Mouse (Mus musculus) kidney, embryonic 14.5 days (tissue): Measurements from ENCODE around the gene St6galnac3. TPM values are rescaled to one million over a fixed set of nuclear protein-coding genes. Genes with fewer than 3 reads are reported as not detected.

Source experiments
- ATAC-seq: fragments of 200-750 bp; cut with Nextera tagmentation; 2 replicates; pipeline ENCODE4 v1.8.0; 2017; ENCODE audit warnings: moderate number of reproducible peaks, mild to moderate bottlenecking, moderate TSS enrichment, moderate library complexity; ENCODE audit not compliant: low FRiP score, low TSS enrichment
- H3K27ac ChIP-seq: fragments of 300-500 bp; sonication (generic); 2 replicates; pipeline ENCODE4 v1.5.1; 2014; ENCODE audit warnings: low read depth, mild to moderate bottlenecking, low read length, moderate library complexity, mixed read lengths
- H3K27me3 ChIP-seq: fragments of 300-500 bp; sonication (generic); 2 replicates; pipeline ENCODE4 v1.6.1; 2014; ENCODE audit warnings: mild to moderate bottlenecking, low read length; ENCODE audit not compliant: control insufficient read depth, insufficient read depth
- H3K36me3 ChIP-seq: fragments of 300-500 bp; sonication (generic); 2 replicates; pipeline ENCODE4 v1.6.1; 2014; ENCODE audit warnings: low read length, mixed read lengths; ENCODE audit not compliant: control insufficient read depth, insufficient read depth
- H3K4me1 ChIP-seq: fragments of 300-500 bp; sonication (generic); 2 replicates; pipeline ENCODE4 v1.6.1; 2014; ENCODE audit warnings: low read length, mixed read lengths; ENCODE audit not compliant: control insufficient read depth, insufficient read depth
- H3K4me2 ChIP-seq: fragments of 300-500 bp; sonication (generic); replicated peaks from 2 replicates; pipeline ENCODE4 v1.6.1; 2014; ENCODE audit warnings: low read depth, mild to moderate bottlenecking, low read length
- H3K4me3 ChIP-seq: fragments of 300-500 bp; sonication (generic); 2 replicates; pipeline ENCODE4 v1.5.1; 2014; ENCODE audit warnings: mild to moderate bottlenecking, low read length
- H3K9ac ChIP-seq: fragments of 300-500 bp; sonication (generic); 2 replicates; pipeline ENCODE4 v1.6.1; 2014; ENCODE audit warnings: low read depth, mild to moderate bottlenecking, low read length, moderate library complexity
- H3K9me3 ChIP-seq: fragments of 300-500 bp; sonication (generic); 2 replicates; pipeline ENCODE4 v1.6.1; 2016; ENCODE audit warnings: low read length; ENCODE audit not compliant: control insufficient read depth
- WGBS: fragments of 180-500 bp; shearing (Covaris S2); extraction: QIAGEN DNeasy Blood & Tissue Kit; methylation state at CpG from one replicate; pipeline ENCODE4 v1.1.7; 2014; 5-methylcytosine and 5-hydroxymethylcytosine counted together
- polyA plus RNA-seq: library from polyadenylated mRNA; unstranded; fragments of >200 nt; fragmentation: Nextera tagmentation; extraction: Ambion mirVana; gene quantifications from 2 replicates; pipeline ENCODE4 v1.2.1, GENCODE M21; 2014

Gene St6galnac3
- polyA plus RNA-seq, 1 experiment from 2014 or later, result 63.8 TPM

GRCm38 (mm10) chr3:153484701-153485100, 240.3 kb downstream of the St6galnac3 start:
- no peak overlapping the region for H3K9ac ChIP-seq
- H3K27ac ChIP-seq, result no peak overlapping the region
- H3K36me3 ChIP-seq, result no peaks in the 10 kb centered on the region
- no peaks in the 10 kb centered on the region for H3K4me1 ChIP-seq
- no peaks in the 10 kb centered on the region for H3K9me3 ChIP-seq
- H3K4me3 ChIP-seq, result no peak overlapping the region
- WGBS, result 87% methylated on average over 7 of the region's 7 CpGs
- H3K4me2 ChIP-seq, result no peak overlapping the region
- H3K27me3 ChIP-seq, result no peaks in the 10 kb centered on the region
- no peak for ATAC-seq

DNA sequence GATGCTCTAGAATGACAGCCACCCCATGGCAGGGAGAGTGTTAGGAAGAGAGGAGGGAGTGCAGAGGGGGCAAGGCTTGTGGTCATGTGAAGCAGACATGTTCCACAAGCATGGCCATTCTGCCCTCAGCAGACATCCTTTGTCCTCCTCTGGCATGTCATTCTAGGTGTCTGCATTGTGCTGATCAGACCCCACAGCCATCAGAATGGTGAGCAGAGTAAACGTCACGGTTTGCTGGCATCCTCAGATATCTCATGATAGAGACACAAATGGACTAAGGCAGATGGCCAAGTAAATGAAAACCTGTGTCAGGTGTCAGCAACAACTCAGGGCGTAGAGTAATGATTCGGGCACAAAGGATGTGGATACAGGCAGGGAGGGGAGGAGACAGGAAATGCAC, 241.3 kb downstream of the St6galnac3 start:
- Histone ChIP-seq H3K9ac (no peak overlapping the region), H3K4me3 (no peak overlapping the region), H3K4me2 (no peak overlapping the region), H3K9me3 (no peaks in the 10 kb centered on the region), H3K27me3 (no peaks in the 10 kb centered on the region), H3K4me1 (no peaks in the 10 kb centered on the region), H3K36me3 (no peaks in the 10 kb centered on the region), H3K27ac (no peak overlapping the region)
- WGBS, result 88% methylated on average over 4 of the region's 4 CpGs
- ATAC-seq, result no peak

DNA sequence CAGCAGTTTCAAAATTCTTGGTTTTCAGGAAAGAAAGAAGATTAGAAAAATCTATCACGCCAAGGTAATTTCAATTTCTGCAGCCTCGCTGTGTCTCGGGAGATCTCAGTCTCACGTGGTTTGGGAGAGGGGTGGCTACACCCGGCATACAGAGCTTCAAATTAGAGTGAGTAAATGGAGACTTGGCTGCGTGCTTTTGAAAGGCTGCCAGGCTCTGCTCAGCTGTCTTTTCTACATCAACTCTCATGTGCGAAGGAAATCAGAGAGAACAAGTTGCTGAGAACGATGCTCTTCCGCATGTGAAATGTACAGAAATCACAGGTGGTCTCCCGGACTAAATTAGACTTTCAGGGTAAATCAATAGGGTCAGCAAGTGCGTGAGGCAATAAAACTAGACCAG, 242.9 kb downstream of the St6galnac3 start:
- 70% methylated on average over 11 of the region's 11 CpGs for WGBS
- no peaks in the 10 kb centered on the region for H3K4me1 ChIP-seq
- no peak for ATAC-seq

GRCm38 (mm10) chr3:153481012-153481411, 244.0 kb downstream of the St6galnac3 start:
- H3K4me3 ChIP-seq, result no peak overlapping the region
- 89% methylated on average over 6 of the region's 6 CpGs for WGBS
- H3K36me3 ChIP-seq, result no peaks in the 10 kb centered on the region
- no peak overlapping the region for H3K4me2 ChIP-seq
- H3K27me3 ChIP-seq, result no peaks in the 10 kb centered on the region
- no peak overlapping the region for H3K27ac ChIP-seq
- no peaks in the 10 kb centered on the region for H3K9me3 ChIP-seq
- no peaks in the 10 kb centered on the region for H3K4me1 ChIP-seq
- H3K9ac ChIP-seq, result no peak overlapping the region
- ATAC-seq, result no peak

More for the DNA sequence above, 242.9 kb downstream of the St6galnac3 start:
- Histone ChIP-seq H3K4me2 (no peak overlapping the region), H3K9me3 (no peaks in the 10 kb centered on the region), H3K9ac (no peak overlapping the region), H3K36me3 (no peaks in the 10 kb centered on the region), H3K4me3 (no peak overlapping the region), H3K27ac (no peak overlapping the region), H3K27me3 (no peaks in the 10 kb centered on the region)

- no peaks in the 10 kb centered on the region for H3K9me3 ChIP-seq
- H3K4me2 ChIP-seq, result no peak overlapping the region
- H3K27ac ChIP-seq, result no peak overlapping the region
- H3K27me3 ChIP-seq, result no peaks in the 10 kb centered on the region
- no peak overlapping the region for H3K4me3 ChIP-seq
- H3K4me1 ChIP-seq, result no peaks in the 10 kb centered on the region
- no peak for ATAC-seq
- H3K9ac ChIP-seq, result no peak overlapping the region
- WGBS, result 85% methylated on average over 5 of the region's 5 CpGs
- H3K36me3 ChIP-seq, result no peaks in the 10 kb centered on the region
Observed at GRCm38 (mm10) chr3:153480636-153481006, 244.4 kb downstream of the St6galnac3 start.

- 84% methylated on average over 3 of the region's 3 CpGs for WGBS
- Histone ChIP-seq H3K4me2 (no peak overlapping the region), H3K27me3 (no peaks in the 10 kb centered on the region), H3K9me3 (no peaks in the 10 kb centered on the region), H3K4me3 (no peak overlapping the region), H3K9ac (no peak overlapping the region), H3K4me1 (no peaks in the 10 kb centered on the region), H3K36me3 (no peaks in the 10 kb centered on the region), H3K27ac (no peak overlapping the region)
- ATAC-seq, result no peak
Observed at GRCm38 (mm10) chr3:153480005-153480635, 244.9 kb downstream of the St6galnac3 start.

DNA sequence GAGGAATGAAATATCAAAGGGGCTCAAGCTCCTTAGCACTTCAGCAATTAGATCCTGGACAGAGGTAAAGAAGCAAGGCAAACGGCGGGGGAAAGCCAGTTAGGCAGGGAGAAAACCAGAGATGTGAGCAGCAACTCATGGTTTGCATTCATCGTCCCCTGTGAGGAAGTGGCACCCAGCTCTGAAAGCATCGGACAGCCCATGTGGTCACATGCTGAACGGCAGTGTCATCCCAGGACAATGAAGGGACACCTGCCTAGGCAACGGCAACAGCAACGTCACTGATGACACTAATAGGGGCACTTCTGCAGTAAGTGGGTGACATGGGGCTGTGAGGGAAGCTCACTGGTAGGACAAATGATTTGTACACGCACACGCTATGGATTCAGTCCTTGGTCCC, 249.1 kb downstream of the St6galnac3 start:
- H3K4me1 ChIP-seq, result no peaks in the 10 kb centered on the region
- ATAC-seq, result no peak
- no peaks in the 10 kb centered on the region for H3K36me3 ChIP-seq
- 90% methylated on average over 9 of the region's 9 CpGs for WGBS
- H3K9ac ChIP-seq, result no peak overlapping the region
- H3K9me3 ChIP-seq, result no peaks in the 10 kb centered on the region
- no peak overlapping the region for H3K4me3 ChIP-seq
- no peaks in the 10 kb centered on the region for H3K27me3 ChIP-seq
- H3K4me2 ChIP-seq, result no peak overlapping the region
- H3K27ac ChIP-seq, result no peak overlapping the region

GRCm38 (mm10) chr3:153475461-153475860, 249.5 kb downstream of the St6galnac3 start:
- Histone ChIP-seq H3K36me3 (no peaks in the 10 kb centered on the region), H3K9me3 (no peaks in the 10 kb centered on the region), H3K27ac (no peak overlapping the region), H3K9ac (no peak overlapping the region), H3K27me3 (no peaks in the 10 kb centered on the region), H3K4me3 (no peak overlapping the region), H3K4me1 (no peaks in the 10 kb centered on the region), H3K4me2 (no peak overlapping the region)
- WGBS, result 97% methylated on average over 20 of the region's 20 CpGs
- 0 out of 2 replicates have a peak, but pooled peaks have one; percentile 43 for ATAC-seq

DNA sequence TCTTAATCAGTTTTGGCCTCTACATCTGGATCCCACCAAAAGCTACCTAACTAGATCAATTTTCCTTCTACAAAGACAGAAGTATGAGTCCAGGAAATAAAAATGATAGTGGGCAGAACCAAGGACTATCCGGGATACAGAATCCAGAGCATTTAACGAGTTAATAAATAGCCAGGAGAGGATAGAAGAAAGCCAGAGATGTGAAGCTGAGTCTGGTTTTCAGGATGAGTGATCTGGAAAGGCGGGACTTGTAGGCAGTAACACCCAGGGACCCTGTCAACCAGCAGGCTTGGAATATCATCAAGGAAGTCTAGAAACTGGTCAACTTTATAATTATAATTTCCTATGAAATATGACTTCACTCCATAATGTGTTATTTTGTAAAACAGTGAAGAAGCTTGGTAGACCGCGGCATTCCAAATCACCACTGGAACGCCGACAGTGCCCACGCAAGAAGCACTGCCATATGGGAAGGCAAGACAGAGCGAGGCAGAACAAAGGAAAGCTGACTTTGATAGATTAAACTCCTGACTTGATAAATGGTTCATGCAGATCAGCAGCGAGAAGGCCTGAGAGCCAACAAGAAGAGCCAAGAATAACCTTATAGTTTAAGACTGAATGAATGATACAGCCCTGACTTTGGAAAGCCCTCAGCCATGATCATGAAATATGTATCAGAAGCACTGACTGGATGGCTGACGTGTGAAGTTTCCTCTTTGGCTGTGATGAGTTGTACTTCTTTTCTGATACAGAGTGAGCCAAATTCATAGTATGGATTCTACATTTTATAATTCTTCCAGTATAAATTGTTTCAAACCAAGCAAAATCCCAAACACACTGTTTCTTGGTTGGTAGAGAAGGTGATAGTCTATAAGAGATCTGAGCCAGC, 252.1 kb downstream of the St6galnac3 start:
- Histone ChIP-seq H3K4me1 (no peaks in the 10 kb centered on the region), H3K9me3 (no peaks in the 10 kb centered on the region), H3K4me3 (no peak overlapping the region), H3K9ac (no peak overlapping the region), H3K27me3 (no peaks in the 10 kb centered on the region), H3K4me2 (no peak overlapping the region), H3K27ac (no peak overlapping the region), H3K36me3 (no peaks in the 10 kb centered on the region)
- ATAC-seq, result no peak; the same call in 1 of the 2 replicates
- WGBS, result 77% methylated on average over 11 of the region's 11 CpGs
